Comparison of ENCODE assay signal across 9 mouse cellular contexts in genomic region chr1:38185517-38186226, GRCm38 (mm10). TPM values are rescaled to one million over a fixed set of nuclear protein-coding genes. Genes with fewer than 3 reads are reported as not detected.
DNase-seq lines count a peak whose midpoint lies in the region; ATAC-seq and TF ChIP-seq lines count a peak whose summit lies in the region.
"Had no signal": no experiment of that assay in that cellular context is flagged by ENCODE, and none has a peak within 500 bp of the region (broad histone marks: within the 10 kb centered on the region; RNA-seq: fewer than 3 reads in every experiment).

No protein-coding gene starts in this region.

- in situ Hi-C loops in Patski (cut with MboI; ENCODE audit: low pct_unique_long_range_greater_than_20kb) = loop anchor here (5.0 kb wide), 1 partner anchor 602 kb away; no protein-coding TSS in a partner anchor

- DNase-seq in Patski (ENCODE audit: low read depth, low spot score) = no peak
- DNase-seq in cerebellum, adult 2 months = peak; percentile 74 to 83
- DNase-seq in induced T-regulatory cell, adult 2 months (ENCODE audit: low read depth) = peak; percentile 73
- peak; percentile 76 to 80 for DNase-seq in left cerebral cortex, postnatal 10 days (ENCODE audit: extremely low spot score in 1 of 2, low spot score in 2 of 2)
- DNase-seq in midbrain, embryonic 14.5 days = peak; percentile 95

- H3K4me2 ChIP-seq in midbrain, embryonic 14.5 days (ENCODE audit: low read length) = no peak overlapping the region
- H3K4me2 ChIP-seq: lung, embryonic 15.5 days had no signal

- ATAC-seq in Patski = peak; percentile 71
- ATAC-seq in frontal cortex, adult (ENCODE audit: low TSS enrichment) = peak; percentile 95
- ATAC-seq in midbrain, embryonic 14.5 days (ENCODE audit: low FRiP score, low TSS enrichment) = peak; percentile 89
- ATAC-seq in activated CD4-positive, CD25-positive, alpha-beta regulatory T cell, adult 4 months = no peak

- H3K27ac ChIP-seq in cerebellum, adult 2 months (ENCODE audit: insufficient read depth, low read length) = no peak overlapping the region
- no peak overlapping the region for H3K27ac ChIP-seq in midbrain, embryonic 14.5 days (replicated peaks; ENCODE audit: low read depth, low read length)
- no peak overlapping the region for H3K27ac ChIP-seq in small intestine, adult 2 months (ENCODE audit: insufficient read depth, low read depth, low read length)
- H3K27ac ChIP-seq: lung, embryonic 15.5 days had no signal

- CTCF ChIA-PET in Patski (lab: Charles Lee) = interaction anchor here (0.5 to 3.8 kb wide), 27 partner anchors 11 to 743 kb away, joined by 3 to 35 read pairs (median 3); no protein-coding TSS in a partner anchor

- POLR2A ChIA-PET in Patski (lab: Charles Lee) = no interaction called here

- H3K4me3 ChIP-seq in cerebellum, adult 2 months (replicated peaks; ENCODE audit: insufficient read depth, low read depth, low read length) = no peak overlapping the region
- no peak overlapping the region for H3K4me3 ChIP-seq in midbrain, embryonic 14.5 days (replicated peaks; ENCODE audit: low read depth, low read length)
- H3K4me3 ChIP-seq in small intestine, adult 2 months (ENCODE audit: low read depth, low read length) = no peak overlapping the region
- H3K4me3 ChIP-seq: lung, embryonic 15.5 days had no signal

- no peaks in the 10 kb centered on the region for H3K27me3 ChIP-seq in Patski
- no peaks in the 10 kb centered on the region for H3K27me3 ChIP-seq in cerebellum, adult 2 months (ENCODE audit: control insufficient read depth, insufficient read depth, low read length)
- H3K27me3 ChIP-seq in midbrain, embryonic 14.5 days (ENCODE audit: control insufficient read depth, insufficient read depth, low read length) = no peaks in the 10 kb centered on the region
- no peaks in the 10 kb centered on the region for H3K27me3 ChIP-seq in small intestine, adult 2 months (ENCODE audit: control insufficient read depth, insufficient read depth, low read length)
- H3K27me3 ChIP-seq: lung, embryonic 15.5 days had no signal

- TF ChIP-seq POLR2A in cerebellum, adult 2 months (IDR thresholded peaks at IDR 0.05; ENCODE audit: borderline replicate concordance, insufficient read depth, low read length) = no peak
- no peak for TF ChIP-seq POLR2A in small intestine, adult 2 months (IDR thresholded peaks at IDR 0.05; ENCODE audit: low read depth, low read length)

- H3K9me3 ChIP-seq in midbrain, embryonic 14.5 days (ENCODE audit: control insufficient read depth, low read length) = no peaks in the 10 kb centered on the region
- H3K9me3 ChIP-seq: lung, embryonic 15.5 days had no signal

- intact Hi-C loops in left cerebral cortex, postnatal 10 days (cut with DNase I) = loop anchor here (5.0 to 10.0 kb wide), 4 partner anchors 179 to 602 kb away; no protein-coding TSS in a partner anchor

- peak; percentile 96 for TF ChIP-seq CTCF in Patski (IDR thresholded peaks at IDR 0.05)
- TF ChIP-seq CTCF in cerebellum, adult 2 months (IDR thresholded peaks at IDR 0.05; ENCODE audit: borderline replicate concordance, insufficient read depth, low read depth, low read length) = peak; percentile 99
- TF ChIP-seq CTCF in small intestine, adult 2 months (IDR thresholded peaks at IDR 0.05; ENCODE audit: extremely low read depth, insufficient read length, insufficient replicate concordance, low read depth, low read length) = peak; percentile 98

- 62% methylated on average over 17 of the region's 17 CpGs for WGBS in cerebellum, adult 2 months
- WGBS in midbrain, embryonic 14.5 days = 48% methylated on average over 17 of the region's 17 CpGs
- 40% methylated on average over 17 of the region's 17 CpGs for whole genome bisulfite sequencing in small intestine, adult 2 months

- H3K36me3 ChIP-seq in midbrain, embryonic 14.5 days (ENCODE audit: control insufficient read depth, insufficient read depth, low read length) = peaks cover 29% of the 10 kb centered on the region
- H3K36me3 ChIP-seq in small intestine, adult 2 months (ENCODE audit: control insufficient read depth, insufficient read depth, low read length) = no peaks in the 10 kb centered on the region

- H3K9ac ChIP-seq in midbrain, embryonic 14.5 days (replicated peaks; ENCODE audit: low read length) = no peak overlapping the region
- H3K9ac ChIP-seq: lung, embryonic 15.5 days had no signal

- no peaks in the 10 kb centered on the region for H3K4me1 ChIP-seq in cerebellum, adult 2 months (ENCODE audit: control insufficient read depth, insufficient read depth, low read length)
- H3K4me1 ChIP-seq in midbrain, embryonic 14.5 days (ENCODE audit: control insufficient read depth, insufficient read depth, low read length) = no peaks in the 10 kb centered on the region
- H3K4me1 ChIP-seq in small intestine, adult 2 months (ENCODE audit: control insufficient read depth, insufficient read depth, insufficient read length, low read length) = no peaks in the 10 kb centered on the region

RNA-seq across cellular contexts. Expression of gene Rev1, which starts 56.1 kb away (rescaled TPM):
- 17.3 TPM for polyA plus RNA-seq in Patski (2021)
- polyA plus RNA-seq in cerebellum, adult 2 months (2012; rRNA removed) = 41.6 and 45.5 TPM in 2 replicates
- total RNA-seq in left cerebral cortex, postnatal 10 days (2021) = 10 to 100 TPM; 37.9 to 38.9 TPM
- polyA plus RNA-seq in midbrain, embryonic 14.5 days (2014; fragmentation: Nextera tagmentation; extraction: Ambion mirVana) = 34.7 and 35.8 TPM in 2 replicates
- 1.4 and 1.5 TPM in 2 replicates for polyA plus RNA-seq in small intestine, adult 2 months (2012; rRNA removed)
- polyA plus RNA-seq in activated CD4-positive, CD25-positive, alpha-beta regulatory T cell, adult 4 months (2017; shearing (Covaris generic)) = 10 to 100 TPM in 1 of 2 experiments, 1 to 10 TPM in 1; 8.1 to 11.8 TPM
